Mouse (Mus musculus): ENCODE data around the gene Prtn3.

Prtn3 gene

DNA sequence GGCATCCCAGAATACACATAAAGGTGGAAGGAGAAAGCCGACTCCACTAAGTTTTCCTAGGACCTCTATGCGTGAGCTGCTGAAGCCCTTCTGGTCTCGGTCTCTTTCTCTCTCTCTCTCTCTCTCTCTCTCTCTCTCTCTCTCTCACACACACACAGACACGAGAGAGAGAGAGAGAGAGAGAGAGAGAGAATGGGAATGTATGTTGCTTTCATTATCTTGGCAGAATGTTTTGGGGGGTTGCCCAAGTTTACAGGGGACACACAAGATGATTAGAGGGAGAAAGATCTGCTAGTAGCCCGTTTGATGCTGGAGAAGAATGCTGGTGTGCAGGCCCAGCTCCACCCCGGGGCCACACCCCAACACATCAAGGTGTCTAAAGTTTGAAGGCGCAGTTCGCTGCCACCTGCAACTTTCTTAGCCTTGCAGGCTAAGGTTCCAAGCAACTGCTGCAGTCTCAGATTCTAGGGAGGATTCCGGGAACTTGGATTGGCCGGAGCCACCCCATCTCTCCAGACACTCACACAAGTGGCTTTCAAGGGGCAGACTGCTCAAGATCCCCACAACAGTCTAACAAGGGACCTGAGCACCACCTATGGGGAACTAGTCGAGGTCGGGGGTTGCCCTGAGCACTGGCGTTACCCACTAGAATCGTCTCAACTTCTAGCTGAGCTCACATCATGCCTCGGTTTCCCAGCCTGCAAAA is 51.7 kb downstream of the Prtn3 start:
- intact Hi-C loops (cut with DNase I), result loop anchor here (1.0 kb wide), 2 partner anchors 28 to 32 kb away; no protein-coding TSS in a partner anchor

DNA sequence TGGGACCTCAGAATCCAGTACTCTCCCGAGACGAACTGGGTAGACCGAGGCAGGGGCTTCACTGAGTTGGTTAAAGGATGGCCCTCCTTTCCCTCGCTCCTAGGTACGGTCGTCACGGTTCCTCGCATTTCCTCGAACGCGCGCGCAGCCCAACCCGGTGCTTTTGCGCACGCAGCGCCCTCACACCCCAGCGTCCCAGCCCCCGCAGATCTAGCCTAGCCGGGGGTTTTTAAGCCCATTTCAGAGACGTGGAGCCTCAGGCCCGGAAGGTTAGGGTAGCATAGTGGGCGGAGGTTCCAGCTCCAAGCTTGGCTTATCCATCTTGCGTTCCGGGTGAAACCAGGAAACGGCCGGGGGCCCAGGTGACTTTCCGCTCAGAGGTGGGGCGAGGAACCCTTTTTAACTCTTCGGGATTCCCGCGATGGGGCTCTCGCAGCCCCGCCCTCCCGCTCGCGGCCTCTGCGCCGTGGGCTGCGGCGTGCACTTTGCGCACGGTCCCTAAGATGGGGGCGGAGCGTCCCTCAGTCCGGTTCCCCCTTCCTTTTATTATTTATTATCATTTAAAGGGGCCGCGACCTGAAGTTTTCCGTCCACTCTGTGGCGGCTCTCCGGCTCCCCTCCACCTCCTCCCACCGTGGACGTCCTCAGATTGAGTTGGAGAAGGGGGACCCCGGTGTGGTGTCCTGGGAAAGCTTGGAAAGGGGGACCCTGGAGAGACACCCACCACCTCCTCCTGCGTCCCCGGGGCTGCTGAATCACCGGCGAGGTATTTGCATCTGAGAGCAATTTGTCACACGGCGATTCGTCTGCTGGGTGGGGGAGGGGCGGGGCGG is 52.4 kb downstream of the Prtn3 start, which contains the start of gene Arid3a:
Arid3a (plus strand) TSS at position 553 of the 833 bp plus-strand sequence.
- intact Hi-C loops (cut with DNase I), result no loop called here

DNA sequence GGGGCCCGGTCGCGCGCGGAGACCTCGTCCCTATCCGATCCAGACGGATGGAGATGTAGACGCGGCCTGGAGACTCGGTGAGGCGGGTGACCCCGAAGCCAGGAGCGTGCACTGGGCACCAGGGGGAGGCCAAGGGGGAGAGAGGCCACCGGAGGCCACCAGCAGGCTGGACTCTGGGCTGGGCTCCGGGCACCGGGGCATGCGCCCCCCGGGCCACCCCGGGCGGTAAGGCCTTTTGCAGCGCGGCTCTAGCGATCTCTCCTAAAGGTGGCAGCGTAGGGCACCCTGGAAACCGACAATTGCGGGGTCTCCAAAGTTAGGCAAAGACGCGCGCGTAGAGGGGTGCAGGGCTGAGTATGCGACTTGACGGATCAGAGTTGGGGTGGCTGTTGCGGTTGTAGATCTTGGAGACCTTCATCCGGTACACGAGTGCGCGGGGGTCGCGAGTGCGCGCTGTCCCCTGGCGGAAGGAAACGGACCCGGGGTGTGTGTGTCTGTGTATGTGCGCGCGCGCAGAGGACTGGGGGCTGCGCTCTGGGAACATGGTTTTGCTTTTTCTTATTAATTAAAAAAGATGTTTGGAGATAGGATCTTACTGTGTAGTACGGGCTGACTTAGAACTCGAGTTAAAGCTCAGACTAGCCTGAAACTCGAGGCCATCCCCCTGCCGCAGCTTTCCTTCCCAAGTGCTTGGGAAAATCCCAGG is 53.2 kb downstream of the Prtn3 start:
- intact Hi-C loops (cut with DNase I), result no loop called here

DNA sequence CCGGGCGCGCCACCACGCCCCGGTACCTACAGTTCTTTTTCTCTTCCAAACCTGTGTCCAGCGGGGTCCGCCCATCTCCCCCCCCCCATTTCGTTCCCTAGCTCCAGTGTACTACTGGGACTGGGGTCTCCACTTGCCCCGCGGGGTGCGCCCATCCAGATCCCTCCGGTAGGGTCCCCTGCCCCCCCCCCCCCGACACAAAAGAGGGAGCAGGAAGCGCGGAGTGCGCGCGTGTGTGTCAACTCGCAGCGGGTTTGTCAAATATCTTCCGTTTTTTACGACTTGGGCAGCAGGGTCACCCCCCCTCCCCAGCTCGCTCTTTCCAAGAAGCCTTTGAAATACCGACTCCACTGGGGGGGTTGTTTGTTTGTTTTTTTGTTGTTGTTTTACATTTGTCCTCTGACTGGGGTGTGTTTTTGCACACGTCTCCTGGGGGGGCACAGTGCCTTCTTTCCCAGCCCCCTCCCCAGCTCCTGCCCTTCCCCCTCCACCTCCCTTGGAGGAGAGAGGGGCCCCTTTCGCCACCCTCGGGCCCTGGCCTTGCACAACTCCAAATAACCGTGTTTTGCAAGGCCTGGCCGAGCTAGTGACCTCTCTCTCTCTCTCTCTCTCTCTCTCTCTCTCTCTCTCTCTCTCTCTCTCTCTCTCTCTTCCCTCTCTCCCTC is 53.9 kb downstream of the Prtn3 start:
- intact Hi-C loops (cut with DNase I), result no loop called here

DNA sequence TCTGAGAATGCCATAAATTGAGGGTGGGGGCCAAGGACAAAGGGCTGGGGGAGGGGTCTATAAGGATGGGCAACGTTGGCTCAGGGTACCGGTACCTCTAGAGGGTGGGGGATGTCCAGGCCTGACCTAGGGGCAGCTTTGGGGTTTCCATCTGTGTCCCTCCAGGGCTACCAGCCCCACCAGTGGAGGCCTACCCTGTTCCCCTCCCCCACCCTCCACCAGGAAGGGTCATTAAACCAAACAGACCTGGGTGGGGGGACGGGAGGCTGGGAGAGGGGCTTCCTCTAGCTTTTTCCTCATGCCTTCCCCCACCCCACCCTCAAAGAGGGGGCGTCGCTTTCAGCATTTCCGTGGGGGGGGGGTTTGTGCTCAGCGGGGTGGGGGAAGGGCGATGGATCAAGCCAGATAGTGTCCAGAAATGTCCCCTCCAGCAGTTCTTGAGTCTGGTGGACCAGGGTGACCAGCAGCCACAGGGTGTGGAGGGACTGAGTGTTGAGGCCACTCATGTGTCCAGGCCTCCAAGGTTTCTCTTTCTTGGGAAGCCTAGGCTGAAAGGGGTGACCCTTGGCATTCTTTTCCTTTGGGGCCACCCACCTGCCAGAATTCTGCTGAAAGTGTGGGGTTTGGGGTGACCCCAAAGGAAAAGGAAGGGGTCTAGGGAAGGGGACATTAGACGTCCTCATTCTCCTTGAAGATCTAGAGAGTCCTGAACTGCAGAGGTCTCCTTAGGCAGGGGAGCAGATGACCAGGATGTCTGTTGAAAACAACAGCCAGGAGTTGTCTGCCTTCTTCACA is 54.8 kb downstream of the Prtn3 start:
- intact Hi-C loops (cut with DNase I), result no loop called here

DNA sequence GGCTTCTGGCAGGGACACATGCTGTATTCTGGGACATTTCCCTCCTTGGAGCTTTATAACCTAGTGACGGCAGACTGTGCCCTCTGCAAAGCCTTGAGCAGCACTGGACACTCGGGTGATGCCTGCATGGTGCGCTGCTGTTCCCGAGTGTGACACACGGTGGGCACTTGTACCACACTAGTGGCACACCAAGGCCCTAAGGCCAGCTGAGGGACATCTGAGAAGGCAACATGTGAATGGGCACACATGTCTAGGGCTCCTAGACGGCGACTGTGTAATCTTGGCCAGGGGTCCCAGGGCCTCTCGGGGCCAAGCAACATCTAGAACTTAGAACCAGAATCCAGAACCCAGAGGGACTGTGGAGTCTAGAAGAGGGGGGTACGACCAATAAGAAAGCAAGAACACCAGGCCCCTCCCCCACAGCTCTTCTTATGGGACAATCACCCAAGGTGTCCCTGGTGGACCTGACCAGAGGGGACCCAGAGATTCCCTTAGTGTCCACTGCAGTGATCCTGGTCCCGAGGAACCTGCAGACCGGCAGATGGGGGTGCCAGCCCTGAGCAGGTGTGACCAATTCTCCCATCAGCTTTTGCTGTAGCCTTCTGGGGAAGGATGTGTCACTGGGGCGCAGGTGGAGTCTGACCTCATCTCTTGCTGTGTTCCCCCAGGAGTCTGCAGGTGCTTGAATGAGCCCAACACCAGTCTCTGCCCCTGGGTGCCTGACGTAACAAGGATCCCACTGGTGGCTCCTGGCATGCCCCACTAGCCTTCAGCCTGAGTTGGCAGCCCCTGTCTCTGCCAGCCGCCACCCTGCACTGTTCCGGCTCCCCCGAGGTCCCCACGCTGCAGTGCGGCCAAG is 55.9 kb downstream of the Prtn3 start:
- intact Hi-C loops (cut with DNase I), result no loop called here

DNA sequence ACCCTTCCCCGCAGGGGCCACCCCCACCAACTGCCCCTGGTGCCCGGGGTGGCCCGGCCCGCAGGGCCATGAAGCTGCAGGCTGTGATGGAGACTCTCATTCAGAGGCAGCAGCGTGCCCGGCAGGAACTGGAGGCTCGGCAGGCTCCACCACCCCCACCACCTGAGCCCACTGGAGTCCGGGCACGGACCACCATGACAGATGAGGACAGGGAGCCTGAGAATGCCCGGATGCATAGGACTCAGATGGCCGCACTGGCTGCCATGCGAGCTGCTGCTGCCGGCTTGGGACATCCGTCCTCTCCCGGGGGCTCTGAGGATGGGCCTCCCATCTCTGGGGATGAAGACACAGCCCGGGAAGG is 56.5 kb downstream of the Prtn3 start:
- intact Hi-C loops (cut with DNase I), result no loop called here

DNA sequence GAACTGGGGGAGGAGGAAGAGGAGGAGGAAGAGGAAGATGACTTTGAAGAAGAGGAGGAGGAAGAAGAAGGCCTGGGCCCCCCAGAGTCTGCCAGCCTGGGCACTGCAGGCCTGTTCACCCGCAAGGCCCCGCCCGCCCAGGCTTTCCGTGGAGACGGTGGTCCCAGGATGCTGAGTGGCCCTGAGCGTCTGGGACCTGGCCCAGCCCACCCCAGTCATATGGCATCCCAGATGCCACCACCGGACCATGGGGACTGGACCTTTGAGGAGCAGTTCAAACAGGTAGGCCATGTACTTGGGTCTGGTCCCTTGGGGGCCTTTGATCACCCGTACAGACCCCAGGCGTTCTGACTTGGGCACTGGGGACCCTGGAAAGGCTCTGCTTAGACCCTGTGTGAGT is 57.5 kb downstream of the Prtn3 start:
- intact Hi-C loops (cut with DNase I), result no loop called here

DNA sequence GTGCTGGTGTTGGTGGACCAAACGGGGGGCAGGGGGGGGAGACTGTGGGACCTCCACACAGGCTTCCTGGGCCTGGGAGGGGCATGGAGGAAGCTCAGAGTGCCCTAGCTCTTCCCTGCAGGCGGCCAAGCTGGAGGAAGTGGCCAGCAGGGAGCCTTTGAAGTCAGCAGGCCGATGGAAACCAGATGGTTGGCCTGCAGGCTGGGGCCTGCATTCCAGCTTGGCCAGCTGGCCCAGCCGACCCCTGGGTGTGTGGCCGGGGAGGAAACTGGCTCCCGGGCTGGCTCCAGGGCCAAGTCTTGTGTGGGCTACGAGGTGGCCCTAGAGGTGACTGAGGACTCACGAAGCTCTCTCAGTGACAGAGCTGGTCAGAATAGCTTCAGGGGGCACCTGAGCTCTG is 58.5 kb downstream of the Prtn3 start:
- intact Hi-C loops (cut with DNase I), result no loop called here

Small RNA genes within 50 kb of the gene (microRNA-seq; reads per million reads assigned to microRNA genes)
- gene Mir6910, result 0.11 to 0.37 reads per million in 2 experiments

All from adrenal gland (tissue).